Mouse (Mus musculus): Measurements from ENCODE around the gene 4930451I11Rik.

- TF ChIP-seq CTCF (IDR thresholded peaks at IDR 0.05; ENCODE audit: borderline replicate concordance, extremely low read depth, insufficient read depth, insufficient read length) (no peak), POLR2A (IDR thresholded peaks at IDR 0.05; ENCODE audit: borderline replicate concordance, extremely low read depth, insufficient read depth, insufficient read length, poor library complexity, severe bottlenecking) (no peak)
Observed at GRCm38 (mm10) chr7:126807405-126807804, 24.0 kb downstream of the 4930451I11Rik start.

Data from brain, embryonic 14.5 days (tissue).